Mouse (Mus musculus) heart, postnatal 0 days (tissue): ENCODE measurements around the gene Ccdc96. TPM values are rescaled to one million over a fixed set of nuclear protein-coding genes. Genes with fewer than 3 reads are reported as not detected.
A peak's percentile ranks its signal among the peaks of the same experiment; 100 is the strongest.

Source experiments
- ATAC-seq: fragments of 200-750 bp; cut with Nextera tagmentation; 2 replicates; pipeline ENCODE4 v1.8.0; 2017; ENCODE audit warnings: low read depth, moderate number of reproducible peaks, moderate library complexity; ENCODE audit not compliant: insufficient read depth
- DNase-seq: peaks from one replicate; pipeline ENCODE4 v3.0.0-alpha.2; 2016; ENCODE audit warnings: low spot score
- H3K27ac ChIP-seq: fragments of 300-500 bp; sonication (generic); 2 replicates; pipeline ENCODE4 v1.5.1; 2014; ENCODE audit warnings: low read depth, mild to moderate bottlenecking
- H3K27me3 ChIP-seq: fragments of 300-500 bp; sonication (generic); 2 replicates; pipeline ENCODE4 v1.6.1; 2014; ENCODE audit warnings: low read length, mixed read lengths; ENCODE audit not compliant: control insufficient read depth, insufficient read depth
- H3K36me3 ChIP-seq: fragments of 300-500 bp; sonication (generic); replicated peaks from 2 replicates; pipeline ENCODE4 v1.6.1; 2014; ENCODE audit warnings: low read length, mixed read lengths; ENCODE audit not compliant: control insufficient read depth, insufficient read depth
- H3K4me1 ChIP-seq: fragments of 300-500 bp; sonication (generic); 2 replicates; pipeline ENCODE4 v1.6.1; 2014; ENCODE audit warnings: antibody characterized with exemption; ENCODE audit not compliant: control insufficient read depth, insufficient read depth
- H3K4me2 ChIP-seq: fragments of 300-500 bp; sonication (generic); 2 replicates; pipeline ENCODE4 v1.6.1; 2014; ENCODE audit warnings: low read depth, mild to moderate bottlenecking, low read length, moderate library complexity
- H3K4me3 ChIP-seq: fragments of 300-500 bp; sonication (generic); 2 replicates; pipeline ENCODE4 v1.5.1; 2014; ENCODE audit warnings: low read depth, low read length
- H3K9ac ChIP-seq: fragments of 300-500 bp; sonication (generic); replicated peaks from 2 replicates; pipeline ENCODE4 v1.6.1; 2014; ENCODE audit warnings: low read depth, low read length, mixed read lengths
- H3K9me3 ChIP-seq: fragments of 300-500 bp; sonication (generic); replicated peaks from 2 replicates; pipeline ENCODE4 v1.6.1; 2016; ENCODE audit warnings: low read length; ENCODE audit not compliant: control insufficient read depth
- CTCF ChIP-seq: IDR thresholded peaks from 2 replicates; pipeline ENCODE4 v1.5.1; 2016; ENCODE audit warnings: antibody characterized with exemption, control low read depth, low read depth
- EP300 ChIP-seq: IDR thresholded peaks from 2 replicates; pipeline ENCODE4 v1.6.1; 2016; ENCODE audit warnings: antibody characterized with exemption, low read depth
- WGBS: fragments of 180-500 bp; shearing (Covaris S2); extraction: QIAGEN DNeasy Blood & Tissue Kit; methylation state at CpG from one replicate; pipeline ENCODE4 v1.1.7; 2014; 5-methylcytosine and 5-hydroxymethylcytosine counted together
- polyA plus RNA-seq: library from polyadenylated mRNA; unstranded; fragments of >200 nt; fragmentation: Nextera tagmentation; extraction: Ambion mirVana; gene quantifications from 2 replicates; pipeline ENCODE4 v1.2.1, GENCODE M21; 2015
- total RNA-seq: library from RNA; depleted of rRNA; stranded (reverse); fragments of >200 nt; gene quantifications from 2 replicates; pipeline ENCODE4 v1.2.3, GENCODE M21; 2014; ENCODE audit warnings: low replicate concordance

Ccdc96 gene
- total and polyA plus RNA-seq, 2 experiments from 2014 or later: 0.19 TPM; not detected in 1

DNA sequence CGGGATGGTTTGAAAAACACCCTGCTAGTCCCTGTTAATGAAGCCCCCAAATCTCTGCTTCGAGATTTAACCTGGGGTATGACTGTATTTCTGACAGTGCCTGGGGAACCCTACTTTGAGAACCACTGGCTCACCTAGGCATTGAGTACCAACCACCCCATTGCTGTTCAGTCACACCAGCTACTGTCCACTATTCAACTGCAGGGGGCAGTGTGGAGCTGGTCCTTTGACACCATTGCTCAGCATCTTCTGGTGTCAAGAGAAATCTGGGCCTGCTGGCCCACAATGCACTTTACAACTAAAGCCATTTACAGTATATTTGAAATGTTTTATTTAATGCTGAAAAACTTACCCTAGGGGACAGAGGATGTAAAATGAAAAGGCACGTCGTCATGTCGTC, 10.1 kb upstream of the Ccdc96 start:
- H3K27me3 ChIP-seq: no peaks in the 10 kb centered on the region
- DNase-seq (peak; percentile 51), ATAC-seq (peak; percentile 79; the same call in 1 of the 2 replicates)
- no peaks in the 10 kb centered on the region for H3K9me3 ChIP-seq
- H3K27ac ChIP-seq: no peak overlapping the region
- no peak overlapping the region for H3K9ac ChIP-seq
- WGBS: 89% methylated on average over 5 of the region's 5 CpGs
- TF ChIP-seq EP300 (no peak), CTCF (peak; percentile 78)
- H3K4me3 ChIP-seq: no peak overlapping the region
- peaks cover 52% of the 10 kb centered on the region for H3K36me3 ChIP-seq
- no peak overlapping the region for H3K4me2 ChIP-seq
- peaks cover 7% of the 10 kb centered on the region; the same call in 1 of the 2 replicates for H3K4me1 ChIP-seq

DNA sequence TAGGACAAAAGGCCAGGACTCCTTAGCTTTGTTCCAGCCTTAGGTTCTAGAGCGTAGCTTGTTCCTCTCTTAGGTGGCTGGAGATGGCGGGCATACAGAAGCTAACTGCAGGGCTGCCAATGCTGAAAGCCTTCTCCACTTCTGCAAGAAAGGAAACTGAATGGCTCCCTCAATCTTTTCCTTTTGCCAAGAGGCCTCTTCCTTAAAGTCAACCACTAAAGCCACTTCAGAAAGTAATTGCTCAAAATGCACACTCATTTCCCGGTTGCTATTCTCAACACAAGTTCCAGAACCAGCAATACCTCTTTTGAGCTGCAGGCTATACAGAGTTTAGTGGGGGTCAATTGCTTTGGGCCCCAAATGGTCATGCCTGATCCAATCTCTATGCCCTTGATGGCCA, 6.9 kb upstream of the Ccdc96 start:
- no peak for ATAC-seq
- 84% methylated on average over 3 of the region's 3 CpGs for WGBS

DNA sequence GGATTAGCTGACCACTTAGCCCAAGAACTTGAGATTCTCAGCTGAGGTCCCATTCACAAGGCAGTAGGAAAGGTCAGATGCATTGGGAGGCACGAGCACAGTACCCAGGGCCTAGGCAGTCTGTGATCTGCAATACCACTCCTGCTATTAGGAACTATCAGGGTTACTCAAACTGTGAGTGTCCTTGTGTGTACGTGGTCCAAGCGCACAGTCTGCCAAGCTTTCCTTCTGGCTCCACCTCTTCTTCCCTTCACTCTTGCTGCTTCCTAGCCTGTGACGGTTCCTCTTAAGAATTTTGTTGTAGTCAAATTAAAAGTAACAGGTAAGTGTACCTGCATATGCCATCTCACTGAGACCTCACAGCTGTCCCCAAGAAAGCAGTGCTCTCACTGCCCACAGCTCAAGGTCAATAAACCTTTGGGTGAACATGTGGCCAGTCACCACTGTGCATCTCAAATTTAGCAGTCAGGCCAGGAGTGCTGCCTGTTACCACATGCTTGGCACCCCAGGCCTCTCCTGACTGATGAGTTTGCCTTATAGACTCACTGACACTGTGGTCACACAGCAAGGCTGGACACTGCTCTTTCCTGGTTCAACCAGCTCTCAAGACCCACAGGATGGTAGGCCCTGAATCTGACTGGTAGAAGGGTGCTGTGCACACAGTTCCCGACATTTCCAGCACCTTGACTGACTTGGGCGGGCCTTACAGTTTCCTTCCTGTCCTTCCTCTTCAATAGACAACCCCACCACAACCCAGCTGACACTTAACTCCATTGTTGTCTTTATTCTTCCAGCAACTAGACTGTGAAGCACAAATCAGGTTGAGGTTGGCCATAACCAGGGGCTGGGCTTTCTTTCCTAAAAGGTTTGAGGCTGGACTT, 5.6 kb upstream of the Ccdc96 start:
- Histone ChIP-seq H3K4me1 (peaks cover 33% of the 10 kb centered on the region), H3K9ac (no peak overlapping the region), H3K27ac (peak overlapping the region; percentile 44), H3K27me3 (no peaks in the 10 kb centered on the region), H3K9me3 (no peaks in the 10 kb centered on the region), H3K4me3 (no peak overlapping the region), H3K36me3 (peaks cover 11% of the 10 kb centered on the region; the same call in 1 of the 2 replicates), H3K4me2 (no peak overlapping the region)
- TF ChIP-seq CTCF: no peak
- TF ChIP-seq EP300: no peak
- DNase-seq (no peak), ATAC-seq (no peak)
- WGBS: 68% methylated on average over 6 of the region's 6 CpGs

More for the DNA sequence above, 6.9 kb upstream of the Ccdc96 start:
- H3K27ac ChIP-seq: no peak overlapping the region
- no peaks in the 10 kb centered on the region for H3K9me3 ChIP-seq
- no peak overlapping the region for H3K4me2 ChIP-seq
- H3K9ac ChIP-seq: no peak overlapping the region
- no peak overlapping the region for H3K4me3 ChIP-seq
- DNase-seq: no peak
- TF ChIP-seq CTCF: no peak
- TF ChIP-seq EP300: no peak
- H3K36me3 ChIP-seq: peaks cover 21% of the 10 kb centered on the region
- H3K4me1 ChIP-seq: peaks cover 25% of the 10 kb centered on the region
- no peaks in the 10 kb centered on the region for H3K27me3 ChIP-seq

DNA sequence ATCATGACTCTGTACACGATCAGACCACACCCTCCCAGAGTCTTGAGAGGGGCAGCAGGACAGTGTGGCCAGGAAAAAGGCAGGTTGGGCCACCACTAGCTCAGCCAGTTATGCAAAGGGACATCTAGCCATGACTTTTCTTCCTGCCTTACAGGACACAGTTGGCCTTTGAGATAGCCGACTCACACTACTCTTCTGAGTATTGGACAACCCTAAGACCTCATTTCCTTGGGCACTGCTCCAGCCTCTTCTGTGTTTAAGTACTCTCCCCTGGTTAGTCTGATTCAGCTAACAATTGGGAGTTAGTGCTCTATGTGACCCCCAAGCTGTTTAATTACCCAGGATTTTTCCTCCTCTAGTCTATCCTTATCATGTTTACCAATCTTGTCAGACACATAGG, 4.7 kb upstream of the Ccdc96 start:
- peak overlapping the region; percentile 44; the same call in 1 of the 2 replicates for H3K27ac ChIP-seq
- H3K4me2 ChIP-seq: no peak overlapping the region
- no peaks in the 10 kb centered on the region for H3K27me3 ChIP-seq
- H3K9ac ChIP-seq: no peak overlapping the region
- 46% methylated on average over 2 of the region's 2 CpGs for WGBS
- H3K4me1 ChIP-seq: peaks cover 36% of the 10 kb centered on the region
- peaks cover 8% of the 10 kb centered on the region; the same call in 1 of the 2 replicates for H3K36me3 ChIP-seq
- no peak overlapping the region for H3K4me3 ChIP-seq
- no peak for ATAC-seq
- H3K9me3 ChIP-seq: no peaks in the 10 kb centered on the region
- DNase-seq: no peak
- TF ChIP-seq CTCF: no peak
- TF ChIP-seq EP300: no peak

DNA sequence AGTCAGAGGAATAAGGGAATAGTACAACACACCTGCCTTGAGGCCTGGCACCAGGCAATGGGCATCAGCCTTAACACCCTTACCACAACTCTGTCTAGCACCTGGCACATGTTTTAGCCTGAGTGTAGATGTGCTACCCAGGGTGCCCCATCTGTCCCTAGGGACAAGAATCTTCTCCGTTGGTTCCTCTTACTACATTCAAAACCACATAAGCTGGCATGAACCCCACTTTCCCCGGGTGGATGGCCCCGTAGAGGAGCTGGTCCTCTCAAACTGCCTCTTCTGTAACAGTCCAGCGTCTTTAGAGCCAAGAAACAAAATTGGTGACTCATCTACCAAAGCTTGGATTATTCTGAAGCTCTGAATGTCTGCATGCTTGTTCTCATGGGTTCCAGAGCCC, 4.0 kb upstream of the Ccdc96 start:
- WGBS: 77% methylated on average over 4 of the region's 4 CpGs
- Histone ChIP-seq H3K4me3 (no peak overlapping the region), H3K9ac (no peak overlapping the region), H3K9me3 (no peaks in the 10 kb centered on the region), H3K36me3 (peaks cover 8% of the 10 kb centered on the region; the same call in 1 of the 2 replicates), H3K4me2 (no peak overlapping the region), H3K4me1 (peaks cover 42% of the 10 kb centered on the region), H3K27me3 (peaks cover 3% of the 10 kb centered on the region), H3K27ac (no peak overlapping the region)
- no peak for TF ChIP-seq CTCF
- TF ChIP-seq EP300: no peak
- no peak for DNase-seq
- no peak for ATAC-seq
